Mouse (Mus musculus) small intestine, adult 2 months (tissue): ENCODE results near the gene C1s1. TPM values are rescaled to one million over a fixed set of nuclear protein-coding genes. Genes with fewer than 3 reads are reported as not detected.
"Not testable (repeated sequence)": the region's sequence is repeated elsewhere in the genome, so short reads cannot be mapped to it uniquely, and the experiment has no call there.

Experiments used
- H3K27ac ChIP-seq: fragments of 200-500 bp; 2 replicates; pipeline ENCODE4 v1.5.1; 2012; ENCODE audit warnings: low read depth, low read length, control low read depth, inconsistent platforms; ENCODE audit not compliant: insufficient read depth
- H3K27me3 ChIP-seq: fragments of 200-500 bp; 2 replicates; pipeline ENCODE4 v1.6.1; 2012; ENCODE audit warnings: mild to moderate bottlenecking, moderate library complexity, low read length, inconsistent platforms; ENCODE audit not compliant: control insufficient read depth, insufficient read depth
- H3K36me3 ChIP-seq: fragments of 200-500 bp; 2 replicates; pipeline ENCODE4 v1.6.1; 2012; ENCODE audit warnings: mild to moderate bottlenecking, low read length, control low read depth, inconsistent platforms; ENCODE audit not compliant: control insufficient read depth, insufficient read depth
- H3K4me1 ChIP-seq: fragments of 200-500 bp; 2 replicates; pipeline ENCODE4 v1.6.1; 2012; ENCODE audit warnings: low read length, inconsistent platforms, mixed read lengths; ENCODE audit not compliant: control insufficient read depth, insufficient read depth, insufficient read length
- H3K4me3 ChIP-seq: fragments of 200-500 bp; 2 replicates; pipeline ENCODE4 v1.5.1; 2012; ENCODE audit warnings: low read depth, mild to moderate bottlenecking, control low read depth, inconsistent platforms, low read length, moderate library complexity
- CTCF ChIP-seq: fragments of 200-500 bp; IDR thresholded peaks from 2 replicates; pipeline ENCODE4 v1.5.1; 2012; ENCODE audit warnings: low read depth, mild to moderate bottlenecking, control low read depth, inconsistent platforms, low read length, moderate library complexity, mixed read lengths; ENCODE audit not compliant: insufficient replicate concordance, insufficient read length; ENCODE audit errors: extremely low read depth
- POLR2A ChIP-seq: fragments of 200-500 bp; IDR thresholded peaks from 2 replicates; pipeline ENCODE4 v1.6.1; 2012; ENCODE audit warnings: low read depth, mild to moderate bottlenecking, control low read depth, inconsistent platforms, low read length, moderate library complexity
- WGBS: fragments of 180-500 bp; shearing (Covaris S2); methylation state at CpG from one replicate; pipeline ENCODE4 v1.1.7; 2018; 5-methylcytosine and 5-hydroxymethylcytosine counted together
- polyA plus RNA-seq: library from polyadenylated mRNA; depleted of rRNA; stranded (reverse); fragments of >200 nt; gene quantifications from 2 replicates; pipeline ENCODE4 v1.2.3, GENCODE M21; 2012

C1s1 gene
- polyA plus RNA-seq, 1 experiment, result 9.3 TPM

DNA sequence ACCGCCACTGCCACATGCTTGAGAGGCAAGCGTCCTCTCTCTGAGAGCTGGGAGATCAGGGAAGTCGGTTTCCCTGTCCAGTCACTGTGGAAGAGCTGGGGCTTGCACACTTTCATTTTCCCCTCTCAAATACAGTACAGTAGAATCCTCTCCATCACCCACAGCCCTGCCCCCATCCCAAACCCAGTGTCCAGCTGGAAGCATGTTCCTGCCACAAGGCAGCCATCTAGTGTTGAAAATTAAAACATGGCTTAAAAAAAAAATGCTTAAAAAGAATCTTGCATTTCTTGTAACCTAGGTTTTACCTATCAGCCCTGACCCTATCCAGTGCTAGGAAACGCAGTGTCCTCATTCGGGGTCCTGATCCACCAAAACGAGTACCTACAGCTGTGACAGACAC is 2.3 kb upstream of the C1s1 start:
- Histone ChIP-seq H3K4me1 (peaks cover 7% of the 10 kb centered on the region; the same call in 1 of the 2 replicates), H3K4me3 (no peak overlapping the region), H3K36me3 (no peaks in the 10 kb centered on the region), H3K27ac (no peak overlapping the region), H3K27me3 (no peaks in the 10 kb centered on the region)
- no peak for TF ChIP-seq POLR2A
- TF ChIP-seq CTCF, result peak; percentile 24; the same call in 1 of the 2 replicates
- 75% methylated on average over 6 of the region's 6 CpGs for WGBS

DNA sequence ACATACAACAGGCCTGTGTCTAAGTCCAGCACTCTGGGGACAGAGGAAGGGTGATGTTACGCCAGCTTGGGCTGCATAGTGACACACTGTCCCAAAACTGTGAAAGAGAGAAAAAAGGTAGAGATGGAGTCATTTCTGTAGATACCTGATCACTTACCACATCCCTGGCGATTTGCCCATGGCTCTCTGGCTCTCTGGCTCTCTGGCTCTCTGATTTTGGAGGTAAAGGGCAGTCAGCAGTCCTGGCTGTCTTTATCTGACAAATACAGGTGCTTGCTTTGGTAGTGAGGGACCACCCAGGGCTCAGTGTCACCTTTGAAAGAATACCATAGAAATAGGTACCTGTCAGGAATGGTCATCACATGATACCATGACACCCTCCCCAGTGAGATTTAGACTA is 983 bp downstream of the C1s1 start:
- WGBS, result 83% methylated on average over 2 of the region's 2 CpGs
- H3K36me3 ChIP-seq, H3K27me3 ChIP-seq, H3K4me3 ChIP-seq, H3K27ac ChIP-seq, H3K4me1 ChIP-seq: not testable (repeated sequence)

DNA sequence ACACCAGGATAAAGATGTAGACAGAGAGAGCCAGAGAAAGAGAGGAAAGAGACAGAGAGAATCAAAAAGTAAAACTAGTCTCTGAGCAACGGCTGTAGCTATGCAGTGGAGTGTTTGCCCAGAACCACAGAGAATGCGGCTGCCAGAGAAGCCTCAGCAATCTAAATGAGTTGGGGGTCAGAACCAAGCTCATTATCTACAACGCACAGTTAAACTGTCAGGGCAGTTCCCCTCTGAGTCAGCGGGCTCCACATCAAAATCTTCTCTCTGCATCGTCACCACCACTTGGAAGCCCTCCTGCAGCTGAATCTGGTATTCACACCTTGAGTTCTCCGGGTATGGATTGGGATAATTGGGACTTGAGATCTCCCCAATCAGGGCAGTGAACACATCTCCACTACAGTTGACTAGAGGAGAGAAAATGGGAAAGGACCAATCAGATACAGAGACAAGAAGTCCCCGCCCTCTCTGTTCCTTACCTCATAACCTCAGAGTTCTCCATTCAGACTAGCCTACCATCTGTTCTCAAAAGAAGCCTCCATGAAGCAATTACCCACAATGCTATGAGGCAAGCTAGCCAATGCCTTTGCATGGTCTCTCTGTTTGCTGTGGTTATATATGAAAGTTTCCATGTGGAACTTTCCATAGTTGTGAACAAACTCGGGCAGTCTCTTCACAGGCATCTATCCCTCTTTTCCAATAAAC is 5.9 kb downstream of the C1s1 start:
- not testable (repeated sequence) for H3K36me3 ChIP-seq, H3K4me1 ChIP-seq, H3K27ac ChIP-seq, H3K4me3 ChIP-seq, H3K27me3 ChIP-seq
- 81% methylated on average over 8 of the region's 8 CpGs for WGBS

DNA sequence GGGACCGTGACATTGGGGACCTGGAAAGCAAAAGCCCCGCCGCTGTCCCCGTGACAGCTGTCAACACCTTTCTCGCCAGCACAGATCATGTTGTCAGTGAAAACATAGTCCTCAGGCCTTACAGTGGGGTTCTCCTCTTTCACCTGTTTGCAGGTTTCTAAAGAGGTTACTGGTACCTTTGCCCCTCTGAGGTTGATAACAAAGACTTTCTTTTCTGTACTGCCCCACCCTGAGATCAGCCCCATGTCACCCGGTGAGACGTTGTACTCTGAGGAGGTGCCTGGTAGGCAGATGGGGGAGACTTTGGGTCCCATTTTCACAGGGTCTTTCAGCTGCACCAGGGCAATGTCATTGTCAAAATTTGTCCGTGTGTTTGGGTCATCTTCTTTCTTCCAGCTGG is 11.1 kb downstream of the C1s1 start:
- Histone ChIP-seq H3K4me3 (no peak overlapping the region), H3K36me3 (no peaks in the 10 kb centered on the region), H3K27ac (no peak overlapping the region), H3K4me1 (peaks cover 16% of the 10 kb centered on the region), H3K27me3 (no peaks in the 10 kb centered on the region)
- TF ChIP-seq CTCF (no peak), POLR2A (no peak)
- 38% methylated on average over 8 of the region's 8 CpGs for WGBS

DNA sequence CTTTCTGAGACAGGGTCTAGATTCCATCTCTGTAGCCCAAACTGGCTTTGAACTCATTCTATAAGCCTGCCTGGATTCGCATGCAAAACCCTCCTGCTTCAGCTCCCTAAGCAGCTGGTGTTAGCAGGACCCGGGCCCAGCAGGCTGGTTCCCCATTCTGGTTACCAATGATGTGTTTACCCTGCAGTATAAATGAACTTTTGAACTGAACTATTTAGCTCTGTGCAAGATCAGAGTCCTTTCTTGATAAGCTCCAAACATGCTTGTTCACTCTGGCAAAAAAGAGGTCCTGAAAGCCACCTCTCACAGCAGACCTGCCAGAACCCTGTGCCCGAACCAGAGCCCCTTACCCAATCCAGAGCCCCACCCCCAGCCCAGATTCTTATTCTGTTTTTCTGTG is 14.3 kb downstream of the C1s1 start:
- no peaks in the 10 kb centered on the region for H3K36me3 ChIP-seq
- no peak for TF ChIP-seq POLR2A
- TF ChIP-seq CTCF, result no peak
- no peaks in the 10 kb centered on the region for H3K27me3 ChIP-seq
- peak overlapping the region; percentile 59; the same call in 1 of the 2 replicates for H3K27ac ChIP-seq
- peaks cover 16% of the 10 kb centered on the region for H3K4me1 ChIP-seq
- 17% methylated on average over 3 of the region's 3 CpGs for WGBS
- H3K4me3 ChIP-seq, result no peak overlapping the region

DNA sequence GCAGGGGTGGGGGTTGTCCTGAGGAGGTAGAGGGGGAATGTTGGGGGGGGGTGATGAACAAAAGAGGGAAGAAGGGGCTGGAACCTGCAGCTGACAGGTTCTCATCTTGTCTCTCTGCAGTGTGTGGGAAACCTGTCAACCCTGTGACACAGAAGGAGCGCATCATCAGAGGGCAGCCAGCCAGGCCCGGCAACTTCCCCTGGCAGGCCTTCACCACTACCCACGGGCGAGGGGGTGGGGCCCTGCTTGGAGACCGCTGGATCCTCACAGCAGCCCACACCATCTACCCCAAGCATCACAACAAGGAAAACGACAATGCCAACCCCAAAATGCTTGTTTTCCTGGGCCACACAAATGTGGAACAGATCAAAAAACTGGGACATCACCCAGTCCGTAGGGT is 20.1 kb downstream of the C1s1 start:
- not testable (repeated sequence) for H3K36me3 ChIP-seq, H3K27me3 ChIP-seq, H3K4me1 ChIP-seq, H3K27ac ChIP-seq, H3K4me3 ChIP-seq
- WGBS, result 67% methylated on average over 7 of the region's 7 CpGs

DNA sequence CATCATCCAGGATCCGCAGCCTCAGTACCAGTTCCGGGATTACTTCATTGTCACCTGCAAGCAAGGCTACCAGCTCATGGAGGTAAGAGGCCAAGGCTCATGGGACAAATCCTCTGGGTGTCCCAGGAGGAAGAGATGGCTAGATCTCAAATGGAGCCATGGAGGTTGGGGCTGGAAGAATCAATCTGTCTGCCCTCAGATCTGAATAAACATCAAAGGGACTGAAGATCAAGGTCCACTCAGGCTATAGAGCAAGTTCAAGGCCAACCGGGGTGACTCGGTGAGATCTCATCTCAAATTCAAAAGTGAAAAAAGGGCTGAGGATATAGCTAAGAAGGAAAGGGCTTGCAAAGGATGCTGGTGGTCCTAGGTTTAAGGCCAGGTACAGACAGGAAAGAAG is 24.4 kb downstream of the C1s1 start:
- not testable (repeated sequence) for H3K36me3 ChIP-seq, H3K4me1 ChIP-seq, H3K4me3 ChIP-seq, H3K27ac ChIP-seq, H3K27me3 ChIP-seq
- 76% methylated on average over 4 of the region's 4 CpGs for WGBS

DNA sequence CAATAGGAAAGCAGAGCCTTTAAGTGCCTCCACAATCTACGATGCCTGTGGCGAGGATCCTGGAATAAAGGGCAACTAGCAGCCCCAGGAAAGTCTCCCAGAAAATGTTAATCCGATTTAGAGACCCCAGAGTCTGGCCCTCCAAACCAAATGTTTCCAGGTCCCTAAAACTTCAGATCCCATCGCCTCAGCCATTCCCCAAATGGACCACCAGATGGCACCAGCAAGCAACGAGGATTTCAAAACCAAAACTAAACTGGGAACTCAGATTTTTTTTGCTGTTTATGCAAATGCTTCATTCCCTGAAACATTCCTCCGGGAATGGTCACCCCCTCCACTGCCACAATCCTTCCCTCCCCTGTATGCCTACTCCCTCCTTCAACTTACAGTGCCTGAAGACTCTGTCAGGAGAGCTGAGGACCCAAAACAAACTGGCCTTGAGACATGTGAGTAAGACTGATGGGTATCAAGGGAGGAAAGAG is 29.8 kb downstream of the C1s1 start, which contains the start of gene C1ra:
Gene C1ra (plus strand): TSS at position 51 of the 482 bp plus-strand sequence.
- Histone ChIP-seq H3K27ac (peak within 1 kb of the TSS; percentile 30; the same call in 1 of the 2 replicates), H3K4me3 (peak within 1 kb of the TSS; percentile 48), H3K4me1 (no peaks in the 10 kb centered on the region; the same call in 1 of the 2 replicates), H3K36me3 (no peaks in the 10 kb centered on the region), H3K27me3 (no peaks in the 10 kb centered on the region)
- 3% methylated on average over 6 of the region's 6 CpGs for WGBS
- TF ChIP-seq POLR2A (no peak), CTCF (peak; percentile 72; the same call in 1 of the 2 replicates)
